Mouse (Mus musculus) E14TG2a.4 (cell line): Measurements from ENCODE around the gene Ltbp2.

Source experiments
- CTCF ChIP-seq: conservative IDR thresholded peaks from 2 replicates; pipeline ENCODE4 v1.5.1; 2014; ENCODE audit warnings: low read length
- POU5F1 ChIP-seq: IDR thresholded peaks from 2 replicates; pipeline ENCODE4 v1.6.1; 2014; ENCODE audit warnings: low read length, borderline replicate concordance

- TF ChIP-seq CTCF (no peak), POU5F1 (no peak)
Observed at GRCm38 (mm10) chr12:84872310-84872709, 4.0 kb downstream of the Ltbp2 start.
